8 mouse cellular contexts compared by ENCODE assay signal in the genomic region with DNA sequence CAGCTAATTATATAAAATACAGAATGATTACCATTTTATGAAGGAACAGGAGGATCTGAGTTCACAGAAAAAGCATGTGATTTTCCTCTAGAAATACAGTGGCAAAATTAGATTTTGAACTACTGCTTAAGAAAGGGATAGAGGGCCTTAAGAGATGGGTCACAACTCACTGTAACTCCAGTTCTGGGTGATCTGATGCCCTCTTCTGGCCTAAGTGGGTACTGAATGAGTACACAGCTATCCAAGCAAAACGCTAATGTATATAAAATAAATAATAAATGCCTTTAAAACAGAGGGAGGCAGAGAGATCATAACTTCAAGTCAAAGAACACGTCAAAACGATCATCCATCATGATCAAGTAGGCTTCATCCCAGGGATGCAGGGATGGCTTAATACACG.
A peak's percentile ranks its signal among the peaks of the same experiment; 100 is the strongest.
DNase-seq lines count a peak whose midpoint lies in the region; TF ChIP-seq lines count a peak whose summit lies in the region.

No protein-coding gene starts in this region.

- no peak for TF ChIP-seq POLR2A in brain, embryonic 14.5 days (IDR thresholded peaks at IDR 0.05; ENCODE audit: borderline replicate concordance, extremely low read depth, insufficient read depth, insufficient read length, poor library complexity, severe bottlenecking)

- peak; percentile 11 to 32 for DNase-seq in adrenal gland, postnatal 36 days
- DNase-seq in adrenal gland, adult 2 months: no peak
- DNase-seq in left cerebral cortex, adult 18-20 months (ENCODE audit: low spot score in 2 of 2): peak; percentile 33 to 68
- DNase-seq in left cerebral cortex, adult 11 months (ENCODE audit: low spot score): no peak
- peak; percentile 64 for DNase-seq in brain, embryonic 14.5 days (ENCODE audit: low read depth)
- peak; percentile 43 to 50 for DNase-seq in layer of hippocampus, postnatal 10 days (ENCODE audit: low spot score in 2 of 2)
- DNase-seq in retina, postnatal 1 day: peak; percentile 57
- DNase-seq in urinary bladder, adult 2 months (ENCODE audit: low spot score): no peak

- TF ChIP-seq CTCF in brain, embryonic 14.5 days (IDR thresholded peaks at IDR 0.05; ENCODE audit: borderline replicate concordance, extremely low read depth, insufficient read depth, insufficient read length): peak; percentile 61; the same call in 1 of the 2 replicates

Comparison
In these comparisons a context has a peak if more than half of its experiments do, and no peak if none do; other contexts are left out.
1. DNase-seq: peak in adrenal gland, postnatal 36 days (2 of 2), left cerebral cortex, adult 18-20 months (2 of 2), brain, embryonic 14.5 days (single experiment), layer of hippocampus, postnatal 10 days (2 of 2) and retina, postnatal 1 day (single experiment); none in adrenal gland, adult 2 months (single experiment), left cerebral cortex, adult 11 months (single experiment) and urinary bladder, adult 2 months (single experiment).